Mouse (Mus musculus) embryonic stem cell, embryonic (primary cell): ENCODE data around the gene Rasgef1b.

Experiments
- CTCF ChIA-PET, 4 experiments: fragments of 300-600 bp in 2 of 4; fragments of 350-600 bp in 2 of 4; sonication (Branson Sonifier 250); formaldehyde crosslinking; loops; one replicate each; lab custom pipeline; 2022; ENCODE audit warnings: inconsistent platforms in 2 of 4; lab: Charles Lee
- POLR2A ChIA-PET, 4 experiments: fragments of 300-600 bp in 2 of 4; fragments of 350-600 bp in 2 of 4; sonication (Branson Sonifier 250); formaldehyde crosslinking; loops; one replicate each; lab custom pipeline; 2022; ENCODE audit warnings: antibody characterized with exemption in 4 of 4, inconsistent platforms in 1 of 4; lab: Charles Lee

Rasgef1b gene

GRCm38 (mm10) chr5:99728649-99729212 is at the start of gene Rasgef1b:
Gene Rasgef1b, minus strand, starts transcription at chr5:99729065.
- ChIA-PET POLR2A (interaction anchor here (0.6 to 2.3 kb wide), 14 partner anchors 9 to 1160 kb away, joined by 3 to 11 read pairs (median 4); no protein-coding TSS in a partner anchor), CTCF (interaction anchor here (0.6 to 1.3 kb wide), 5 partner anchors 9 to 953 kb away, joined by 3 to 7 read pairs (median 4); no protein-coding TSS in a partner anchor)

DNA sequence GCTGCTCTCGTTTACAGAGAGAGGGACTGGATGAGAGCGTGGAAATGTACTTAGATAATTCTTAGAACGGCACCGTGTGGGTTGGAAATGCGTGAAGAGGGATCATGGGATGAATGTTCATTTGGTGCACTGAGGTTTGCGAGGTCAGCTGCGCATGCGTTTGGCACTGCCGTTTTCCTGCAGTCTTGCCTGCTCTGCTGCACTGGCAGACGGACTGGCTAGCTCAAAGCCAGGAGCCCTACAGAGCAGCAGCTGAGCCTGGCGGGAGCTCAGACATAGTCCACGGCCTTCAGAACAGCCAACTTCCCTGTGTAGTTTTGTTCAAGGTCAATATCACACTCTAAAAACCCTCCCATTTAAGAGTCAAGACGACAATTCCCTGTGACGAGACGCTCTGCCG is 46.5 kb upstream of the Rasgef1b start:
- ChIA-PET POLR2A (no interaction called here), CTCF (interaction anchor here in 1 of 4 experiments (0.9 kb wide), 1 partner anchor 67 kb away, joined by 3 read pairs; no protein-coding TSS in a partner anchor)

DNA sequence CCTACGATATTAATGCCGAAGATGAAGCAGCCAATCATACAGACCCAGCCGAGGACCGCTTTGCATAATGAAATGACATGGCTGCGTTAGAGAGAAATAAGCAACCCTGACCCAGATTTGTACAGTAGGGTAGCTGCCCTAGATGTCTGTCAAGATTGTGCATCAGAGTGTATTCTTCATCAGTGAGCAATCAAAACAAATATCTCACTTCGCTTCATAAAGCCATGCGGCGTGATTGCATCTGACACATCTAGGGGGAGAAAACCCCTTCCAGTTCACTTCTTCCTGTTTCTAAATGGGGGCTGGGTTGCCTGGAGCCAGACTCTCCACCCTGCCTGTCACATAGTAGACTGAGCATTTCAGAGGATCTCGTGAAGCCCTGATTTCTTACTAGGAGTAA is 44.4 kb upstream of the Rasgef1b start:
- ChIA-PET POLR2A (interaction anchor here in 1 of 4 experiments (0.5 kb wide), 1 partner anchor 668 kb away, joined by 6 read pairs; no protein-coding TSS in a partner anchor), CTCF (interaction anchor here in 1 of 4 experiments (0.7 kb wide), 1 partner anchor 654 kb away, joined by 3 read pairs; no protein-coding TSS in a partner anchor)

DNA sequence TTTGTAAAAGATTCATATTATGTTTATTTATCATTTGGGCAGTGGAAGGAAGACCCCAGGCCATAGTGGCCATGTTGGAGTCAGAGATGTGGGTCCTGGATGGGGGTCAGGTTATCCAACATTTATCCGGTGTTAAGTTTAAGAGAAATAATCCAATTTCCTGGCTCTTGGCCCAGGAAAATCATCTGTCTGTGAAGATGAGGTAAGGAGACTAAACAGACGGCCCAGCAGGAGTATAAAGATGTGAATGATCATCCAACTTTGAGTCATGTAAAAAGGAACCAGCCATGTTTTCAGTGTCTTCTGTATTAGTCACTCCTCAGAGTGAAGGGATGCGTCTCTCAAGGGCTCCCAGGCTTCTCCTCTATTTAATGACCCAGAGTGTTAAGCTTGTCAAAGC is 35.4 kb upstream of the Rasgef1b start:
- ChIA-PET POLR2A (no interaction called here), CTCF (no interaction called here)

DNA sequence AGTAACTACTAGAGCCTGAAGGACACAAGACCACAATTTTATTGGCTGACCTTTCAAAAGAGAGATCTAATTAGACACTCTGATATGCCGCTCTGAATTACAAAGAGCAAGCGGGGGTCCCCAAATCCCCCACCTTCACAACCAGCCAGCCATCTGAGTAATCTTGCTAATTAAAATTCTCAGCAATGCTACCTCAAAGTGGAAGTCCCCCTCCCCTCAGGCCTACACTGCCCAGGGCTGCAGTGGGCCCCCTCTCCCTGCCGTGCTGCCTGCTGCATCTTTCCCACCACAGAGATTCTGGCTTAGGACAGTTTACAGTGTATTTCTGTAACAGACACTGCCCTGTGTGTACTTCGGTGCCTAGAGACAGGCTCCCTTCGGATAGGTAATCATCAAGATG is 30.0 kb upstream of the Rasgef1b start:
- CTCF ChIA-PET, result no interaction called here
- POLR2A ChIA-PET, result interaction anchor here in 1 of 4 experiments (0.9 kb wide), 1 partner anchor 10 kb away, joined by 3 read pairs; no protein-coding TSS in a partner anchor

DNA sequence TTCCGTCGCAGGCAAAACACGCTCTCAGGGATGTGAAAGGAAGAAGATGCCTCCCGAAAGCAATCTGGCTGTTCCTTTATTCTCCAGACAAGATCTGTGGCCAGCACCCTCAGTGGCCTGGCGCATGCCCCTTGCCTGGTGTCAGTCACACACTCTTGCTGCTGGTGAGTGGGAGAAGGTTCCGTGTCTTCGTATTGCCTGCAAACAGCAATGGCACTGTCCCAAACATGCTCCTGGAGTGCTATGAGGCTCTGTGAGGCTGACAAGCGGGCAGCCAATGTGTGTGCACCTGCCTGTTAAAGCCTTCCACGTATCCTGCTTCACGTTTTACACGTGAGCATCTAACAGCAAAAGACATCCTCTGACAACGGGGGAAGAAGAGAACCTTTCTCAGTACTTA is 25.0 kb upstream of the Rasgef1b start:
- POLR2A ChIA-PET, result no interaction called here
- CTCF ChIA-PET, result interaction anchor here in 1 of 4 experiments (0.6 kb wide), 1 partner anchor 59 kb away, joined by 6 read pairs; no protein-coding TSS in a partner anchor

- ChIA-PET CTCF (interaction anchor here in 1 of 4 experiments (0.6 kb wide), 1 partner anchor 58 kb away, joined by 6 read pairs; no protein-coding TSS in a partner anchor), POLR2A (no interaction called here)
These were observed 24.5 kb upstream of the Rasgef1b start for GRCm38 (mm10) chr5:99753368-99753767.

- CTCF ChIA-PET, result no interaction called here
- POLR2A ChIA-PET, result no interaction called here
These were observed 23.9 kb upstream of the Rasgef1b start for GRCm38 (mm10) chr5:99752670-99753231.

GRCm38 (mm10) chr5:99748417-99748816 is 19.6 kb upstream of the Rasgef1b start:
- ChIA-PET CTCF (no interaction called here), POLR2A (interaction anchor here in 2 of 4 experiments (1.0 to 1.3 kb wide), 2 partner anchors 11 to 20 kb away, joined by 3 to 4 read pairs; partner anchors contain the start of gene Rasgef1b (in 1 of the 2))

DNA sequence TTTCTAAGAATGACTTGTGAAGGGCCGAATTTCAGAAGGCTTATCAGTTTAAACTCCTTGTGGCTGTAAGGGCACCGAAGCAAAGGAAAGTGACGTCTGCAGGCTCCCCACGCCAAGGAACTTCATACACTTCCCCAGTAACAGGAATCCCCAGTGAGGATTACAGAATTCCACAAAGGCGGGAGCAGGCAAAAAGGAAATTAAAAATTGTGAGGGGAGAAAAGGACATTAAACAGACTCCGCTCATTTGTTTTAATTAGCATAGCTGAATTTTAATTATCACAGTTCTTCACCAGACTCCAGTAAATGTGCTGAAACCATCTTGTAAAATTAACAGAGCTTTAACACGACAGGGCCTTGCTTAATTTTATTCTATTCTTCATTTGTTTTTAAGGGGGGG is 17.2 kb upstream of the Rasgef1b start:
- CTCF ChIA-PET, result interaction anchor here in 2 of 4 experiments (0.6 kb wide), 2 partner anchors 83 to 230 kb away, joined by 3 to 7 read pairs; no protein-coding TSS in a partner anchor
- POLR2A ChIA-PET, result no interaction called here

GRCm38 (mm10) chr5:99742874-99743273 is 14.0 kb upstream of the Rasgef1b start:
- POLR2A ChIA-PET, result interaction anchor here in 1 of 4 experiments (1.8 kb wide), 1 partner anchor 14 kb away, joined by 6 read pairs; the partner anchor contains the start of gene Rasgef1b
- CTCF ChIA-PET, result no interaction called here

GRCm38 (mm10) chr5:99742056-99742455 is 13.2 kb upstream of the Rasgef1b start:
- POLR2A ChIA-PET, result interaction anchor here in 1 of 4 experiments (1.8 kb wide), 1 partner anchor 13 kb away, joined by 6 read pairs; the partner anchor contains the start of gene Rasgef1b
- CTCF ChIA-PET, result no interaction called here

DNA sequence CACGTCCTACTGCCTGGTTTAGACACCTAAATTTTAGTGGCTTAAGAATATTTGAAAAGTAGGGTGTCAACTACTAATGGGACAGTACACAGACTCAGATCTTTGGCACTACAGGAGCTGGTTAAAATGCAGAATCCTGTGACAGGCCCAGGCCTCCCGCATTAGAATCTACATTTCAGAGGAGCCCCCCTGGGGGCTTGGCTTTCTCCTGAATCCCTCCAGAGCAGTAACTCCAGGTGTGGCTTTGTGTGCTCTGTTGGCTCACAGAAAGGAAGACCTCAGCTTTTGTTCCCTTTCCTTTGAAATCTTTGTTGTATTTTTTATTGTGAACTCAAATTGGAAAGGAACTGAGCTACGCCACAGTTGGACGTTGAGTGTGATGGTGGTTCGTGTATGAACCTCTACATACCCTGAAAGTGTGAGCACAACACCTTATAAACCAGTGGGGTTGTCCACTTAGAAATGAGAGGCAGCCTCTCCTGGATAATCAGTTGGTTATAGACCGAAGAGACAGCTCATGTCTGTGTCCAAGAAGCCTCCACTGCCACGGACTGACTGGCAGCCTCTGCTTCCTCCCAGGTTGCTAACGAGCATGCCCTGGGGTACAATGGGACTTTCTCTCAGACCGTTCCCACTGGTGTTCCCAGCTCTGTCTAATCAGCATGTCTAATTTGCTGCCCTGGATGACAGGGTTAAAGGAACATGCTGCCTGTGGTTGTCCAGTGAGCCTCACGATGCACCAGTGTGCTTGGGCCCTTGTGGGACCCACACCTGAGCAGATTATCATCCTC is 9.3 kb upstream of the Rasgef1b start:
- ChIA-PET CTCF (interaction anchor here in 1 of 4 experiments (0.8 kb wide), 1 partner anchor 9 kb away, joined by 4 read pairs; the partner anchor contains the start of gene Rasgef1b), POLR2A (interaction anchor here (0.6 to 2.2 kb wide), 9 partner anchors 9 to 476 kb away, joined by 3 to 11 read pairs (median 4); partner anchors contain the start of gene Rasgef1b (in 3 of the 4))

- CTCF ChIA-PET, result interaction anchor here in 1 of 4 experiments (0.6 to 1.3 kb wide), 2 partner anchors 8 to 1038 kb away, joined by 4 to 7 read pairs; no protein-coding TSS in a partner anchor
- POLR2A ChIA-PET, result interaction anchor here in 3 of 4 experiments (0.7 to 2.3 kb wide), 6 partner anchors 8 to 289 kb away, joined by 3 to 11 read pairs (median 6); no protein-coding TSS in a partner anchor
These were observed 1.1 kb upstream of the Rasgef1b start for GRCm38 (mm10) chr5:99729931-99730330.

- ChIA-PET POLR2A (interaction anchor here (0.6 to 2.3 kb wide), 15 partner anchors 8 to 1550 kb away, joined by 3 to 11 read pairs (median 4); no protein-coding TSS in a partner anchor), CTCF (interaction anchor here in 3 of 4 experiments (0.6 to 1.3 kb wide), 5 partner anchors 9 to 1038 kb away, joined by 3 to 7 read pairs (median 4); no protein-coding TSS in a partner anchor)
These were observed 557 bp upstream of the Rasgef1b start for GRCm38 (mm10) chr5:99729361-99729882.

DNA sequence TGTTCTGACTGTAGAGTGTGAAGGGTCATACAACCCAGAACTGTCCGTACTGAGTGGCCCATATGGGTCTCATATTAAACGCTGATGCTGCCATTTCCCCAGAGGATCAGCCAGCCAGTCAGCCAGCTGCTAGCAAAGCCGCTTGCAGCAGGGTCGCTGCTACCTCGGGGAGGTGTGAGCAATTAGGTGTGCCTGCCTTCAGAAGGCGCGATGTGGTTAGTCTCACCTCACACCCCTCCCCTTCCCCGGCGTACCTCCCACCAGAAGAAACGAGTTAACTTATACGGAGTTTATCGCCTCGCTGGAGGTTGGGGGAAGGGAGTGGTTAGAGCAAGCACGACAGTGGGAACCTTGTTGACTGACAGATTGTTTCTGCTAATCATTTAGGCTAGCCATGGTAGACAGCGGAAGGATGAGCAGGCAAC is 826 bp downstream of the Rasgef1b start:
- CTCF ChIA-PET, result no interaction called here
- POLR2A ChIA-PET, result interaction anchor here in 3 of 4 experiments (0.7 to 2.3 kb wide), 6 partner anchors 10 to 734 kb away, joined by 3 to 9 read pairs (median 4); no protein-coding TSS in a partner anchor

GRCm38 (mm10) chr5:99723941-99724340 is 4.9 kb downstream of the Rasgef1b start:
- ChIA-PET CTCF (no interaction called here), POLR2A (no interaction called here)

GRCm38 (mm10) chr5:99722310-99722709 is 6.6 kb downstream of the Rasgef1b start:
- ChIA-PET CTCF (no interaction called here), POLR2A (interaction anchor here in 1 of 4 experiments (0.7 kb wide), 1 partner anchor 1096 kb away, joined by 3 read pairs; no protein-coding TSS in a partner anchor)
